Mouse (Mus musculus) cortical plate, adult 2 months (tissue): ENCODE data around the gene Pdzrn3. TPM values are rescaled to one million over a fixed set of nuclear protein-coding genes. Genes with fewer than 3 reads are reported as not detected.
A peak's percentile ranks its signal among the peaks of the same experiment; 100 is the strongest.

Source experiments
- H3K27ac ChIP-seq: fragments of 200-500 bp; 2 replicates; pipeline ENCODE4 v1.5.1; 2012; ENCODE audit warnings: low read length, control low read depth, inconsistent platforms; ENCODE audit not compliant: insufficient read depth
- H3K4me1 ChIP-seq: fragments of 200-500 bp; 2 replicates; pipeline ENCODE4 v1.6.1; 2011; ENCODE audit warnings: low read length; ENCODE audit not compliant: control insufficient read depth, insufficient read depth
- H3K4me3 ChIP-seq: fragments of 200-500 bp; 2 replicates; pipeline ENCODE4 v1.5.1; 2011; ENCODE audit warnings: mild to moderate bottlenecking, low read length, control low read depth; ENCODE audit not compliant: insufficient read depth
- CTCF ChIP-seq: fragments of 200-500 bp; IDR thresholded peaks from 2 replicates; pipeline ENCODE4 v1.5.1; 2011; ENCODE audit warnings: mild to moderate bottlenecking, control low read depth, low read length; ENCODE audit not compliant: insufficient read depth; ENCODE audit errors: extremely low read depth
- POLR2A ChIP-seq: fragments of 200-500 bp; IDR thresholded peaks from 2 replicates; pipeline ENCODE4 v1.6.1; 2011; ENCODE audit warnings: mild to moderate bottlenecking, low read length, control low read depth; ENCODE audit not compliant: insufficient read depth; ENCODE audit errors: extremely low read depth
- polyA plus RNA-seq: library from polyadenylated mRNA; depleted of rRNA; stranded (reverse); fragments of >200 nt; gene quantifications from 2 replicates; pipeline ENCODE4 v1.2.3, GENCODE M21; 2012

Pdzrn3 gene
- polyA plus RNA-seq, 1 experiment: 32.3 TPM

DNA sequence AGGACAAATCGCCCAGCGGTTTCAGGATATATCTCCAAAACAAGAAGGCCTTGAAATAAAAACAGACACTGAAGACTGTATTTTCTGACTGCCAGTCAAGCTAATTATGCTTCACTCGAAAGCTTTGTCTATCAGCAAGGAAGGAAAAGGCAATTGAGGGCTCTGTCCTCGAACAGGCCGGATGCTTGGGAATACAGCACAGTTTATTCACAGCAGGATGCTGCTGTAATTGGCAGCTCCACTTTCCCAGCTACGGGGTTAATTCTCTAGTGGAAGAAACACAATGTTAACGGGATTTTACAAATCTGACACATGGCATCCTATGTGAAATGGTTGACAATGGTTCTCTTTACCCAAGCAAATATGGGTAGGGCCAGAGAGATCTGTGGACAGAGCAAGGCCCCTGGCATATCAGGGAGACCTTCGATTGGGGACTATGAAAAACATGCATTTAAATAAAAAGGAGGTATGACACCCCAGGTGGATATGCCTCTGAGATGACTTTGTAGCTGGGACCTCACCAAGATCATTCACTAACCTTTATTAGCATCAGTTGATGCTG is 150.3 kb downstream of the Pdzrn3 start:
- TF ChIP-seq CTCF: no peak
- no peak for TF ChIP-seq POLR2A
- Histone ChIP-seq H3K4me3 (no peak overlapping the region), H3K4me1 (no peaks in the 10 kb centered on the region), H3K27ac (no peak overlapping the region)

DNA sequence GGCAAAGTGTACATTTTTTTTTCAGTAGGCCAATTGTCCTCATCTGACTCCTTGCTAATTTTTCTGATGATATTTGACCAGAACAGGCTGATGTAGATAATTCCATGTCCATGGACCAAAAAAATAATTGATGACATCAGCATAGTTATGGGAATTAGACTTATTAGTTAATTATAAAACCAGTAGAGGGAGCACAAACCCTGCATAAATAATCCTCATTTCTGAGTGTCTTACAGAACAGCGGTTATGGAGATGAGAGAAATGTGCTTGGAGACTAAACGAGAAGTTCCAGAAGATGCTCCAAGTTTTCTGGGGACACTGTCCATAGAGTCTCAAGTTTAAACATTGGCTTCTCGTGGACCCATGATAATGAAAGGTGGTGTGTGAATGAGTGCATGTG is 157.4 kb downstream of the Pdzrn3 start:
- TF ChIP-seq POLR2A (no peak), CTCF (no peak)
- Histone ChIP-seq H3K4me3 (no peak overlapping the region), H3K27ac (no peak overlapping the region), H3K4me1 (peaks cover 3% of the 10 kb centered on the region; the same call in 1 of the 2 replicates)

- TF ChIP-seq CTCF (no peak), POLR2A (no peak)
- Histone ChIP-seq H3K4me1 (peaks cover 3% of the 10 kb centered on the region; the same call in 1 of the 2 replicates), H3K4me3 (no peak overlapping the region), H3K27ac (no peak overlapping the region)
Observed at GRCm38 (mm10) chr6:101219004-101219403, 158.7 kb downstream of the Pdzrn3 start.

- TF ChIP-seq CTCF (no peak), POLR2A (no peak)
- H3K4me1 ChIP-seq: peaks cover 3% of the 10 kb centered on the region; the same call in 1 of the 2 replicates
- H3K27ac ChIP-seq: no peak overlapping the region
- H3K4me3 ChIP-seq: no peak overlapping the region
Observed at GRCm38 (mm10) chr6:101218197-101218596, 159.5 kb downstream of the Pdzrn3 start.

DNA sequence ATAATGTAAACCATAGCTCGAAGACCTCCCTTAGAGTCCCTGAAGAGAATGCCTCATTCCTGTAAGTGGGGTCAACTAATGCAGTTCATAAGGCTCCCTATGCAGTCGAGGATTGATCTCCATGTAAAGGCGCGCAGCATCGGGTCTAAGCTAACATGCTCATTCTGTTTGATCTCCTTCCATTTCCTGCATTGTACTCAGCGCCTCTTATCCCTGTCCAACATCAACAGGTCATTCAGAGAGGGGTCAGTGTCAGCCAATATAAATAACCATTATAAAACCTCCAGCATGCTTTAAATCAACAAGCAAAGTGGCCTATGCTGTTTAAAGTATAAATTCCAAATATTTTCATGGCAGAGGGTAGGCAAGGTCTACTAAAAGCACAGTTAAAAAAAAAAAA is 159.9 kb downstream of the Pdzrn3 start:
- Histone ChIP-seq H3K4me1 (peaks cover 3% of the 10 kb centered on the region; the same call in 1 of the 2 replicates), H3K27ac (no peak overlapping the region), H3K4me3 (no peak overlapping the region)
- TF ChIP-seq CTCF (no peak), POLR2A (no peak)

- no peak overlapping the region for H3K27ac ChIP-seq
- TF ChIP-seq CTCF: no peak
- peak overlapping the region; percentile 1; the same call in 1 of the 2 replicates for H3K4me3 ChIP-seq
Observed at GRCm38 (mm10) chr6:101215436-101215791, 162.3 kb downstream of the Pdzrn3 start.

DNA sequence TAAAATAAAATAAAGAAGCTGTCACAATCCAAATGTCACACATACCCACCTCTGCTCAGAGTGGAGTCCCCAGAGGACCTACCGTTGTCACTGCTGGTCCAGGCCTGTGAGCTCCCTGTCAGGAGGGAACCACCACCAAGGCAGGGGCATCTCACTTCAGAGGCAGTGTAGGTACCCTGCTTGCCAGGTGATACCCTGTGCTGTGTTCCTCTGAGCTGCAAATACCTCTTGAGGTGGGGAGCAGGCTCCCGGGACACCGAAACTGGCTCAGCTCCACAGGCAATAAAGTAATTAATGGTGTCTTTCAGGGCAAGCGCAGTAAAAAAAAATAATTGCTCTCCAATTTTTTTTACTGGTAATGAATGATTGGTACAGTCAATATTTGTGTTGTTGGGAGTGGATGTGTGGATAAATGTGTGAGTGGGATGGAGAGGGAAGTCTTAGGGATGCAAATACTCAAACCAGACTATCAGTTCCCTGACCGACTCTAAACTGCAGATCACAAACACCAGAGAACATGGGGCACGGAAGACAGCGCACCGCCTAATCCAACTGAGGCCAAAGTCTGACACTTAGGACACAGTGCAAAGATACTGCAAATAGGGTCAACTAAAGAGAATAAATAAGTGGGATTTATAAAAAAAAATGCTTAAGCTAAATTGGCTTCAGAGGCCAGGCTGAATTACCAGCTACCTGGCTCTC is 162.8 kb downstream of the Pdzrn3 start:
- TF ChIP-seq POLR2A (no peak), CTCF (no peak)
- no peak overlapping the region for H3K27ac ChIP-seq
- H3K4me1 ChIP-seq: peaks cover 3% of the 10 kb centered on the region; the same call in 1 of the 2 replicates

More at GRCm38 (mm10) chr6:101215436-101215791, 162.3 kb downstream of the Pdzrn3 start:
- peaks cover 3% of the 10 kb centered on the region; the same call in 1 of the 2 replicates for H3K4me1 ChIP-seq

DNA sequence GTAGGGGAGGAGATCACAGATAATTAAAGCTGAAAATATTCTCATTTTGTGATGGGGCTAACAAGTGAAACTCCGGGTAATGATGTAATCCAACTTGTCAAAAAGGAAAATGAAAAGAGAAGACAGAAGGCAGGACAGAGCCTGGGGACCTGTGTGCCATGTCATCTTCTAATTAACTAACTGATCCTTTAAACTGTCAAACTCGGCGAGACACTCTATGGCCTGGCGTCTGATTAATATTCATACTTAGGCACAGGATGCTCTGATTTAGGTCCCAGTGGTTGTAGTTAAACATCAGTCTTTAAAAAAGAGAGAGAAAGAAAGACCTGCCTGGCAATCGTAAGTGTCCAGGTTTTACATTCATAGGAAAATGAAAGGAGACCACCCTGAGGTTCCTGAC is 164.6 kb downstream of the Pdzrn3 start:
- Histone ChIP-seq H3K4me1 (no peaks in the 10 kb centered on the region; the same call in 1 of the 2 replicates), H3K4me3 (no peak overlapping the region), H3K27ac (no peak overlapping the region)
- no peak for TF ChIP-seq POLR2A
- no peak for TF ChIP-seq CTCF

More for the DNA sequence above, 162.8 kb downstream of the Pdzrn3 start:
- no peak overlapping the region for H3K4me3 ChIP-seq

DNA sequence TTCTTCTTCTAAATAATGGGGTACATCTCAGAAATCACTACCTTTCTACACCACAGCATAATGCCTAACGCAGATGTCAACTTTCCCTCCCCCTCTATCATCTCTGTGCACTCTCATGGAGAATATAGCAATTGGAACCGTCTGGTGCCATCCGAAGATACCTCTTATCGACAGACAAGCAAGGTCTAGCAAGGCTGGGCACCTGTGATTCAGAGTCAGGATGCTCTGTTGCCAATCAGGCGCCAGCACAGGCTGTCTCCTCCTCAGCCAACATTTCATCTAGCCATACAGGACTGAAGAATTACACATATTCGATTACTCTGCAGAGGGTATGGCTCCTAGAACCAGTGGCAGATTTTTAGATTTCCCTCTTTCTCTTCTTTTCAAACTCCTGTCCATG is 165.6 kb downstream of the Pdzrn3 start:
- H3K4me1 ChIP-seq: no peaks in the 10 kb centered on the region; the same call in 1 of the 2 replicates
- H3K27ac ChIP-seq: no peak overlapping the region
- TF ChIP-seq CTCF (no peak), POLR2A (no peak)
- no peak overlapping the region for H3K4me3 ChIP-seq

GRCm38 (mm10) chr6:101211361-101211841 is 166.3 kb downstream of the Pdzrn3 start:
- TF ChIP-seq CTCF (no peak), POLR2A (no peak)
- Histone ChIP-seq H3K4me1 (no peaks in the 10 kb centered on the region; the same call in 1 of the 2 replicates), H3K4me3 (no peak overlapping the region), H3K27ac (no peak overlapping the region)
